Mouse (Mus musculus) small intestine, adult 2 months (tissue): ENCODE results near the gene Sept8.

Experiments used
- CTCF ChIP-seq: fragments of 200-500 bp; IDR thresholded peaks from 2 replicates; pipeline ENCODE4 v1.5.1; 2012; ENCODE audit warnings: low read depth, mild to moderate bottlenecking, control low read depth, inconsistent platforms, low read length, moderate library complexity, mixed read lengths; ENCODE audit not compliant: insufficient replicate concordance, insufficient read length; ENCODE audit errors: extremely low read depth
- POLR2A ChIP-seq: fragments of 200-500 bp; IDR thresholded peaks from 2 replicates; pipeline ENCODE4 v1.6.1; 2012; ENCODE audit warnings: low read depth, mild to moderate bottlenecking, control low read depth, inconsistent platforms, low read length, moderate library complexity

- TF ChIP-seq CTCF = no peak
- no peak for TF ChIP-seq POLR2A
These were observed 42.9 kb downstream of the Sept8 start for GRCm38 (mm10) chr11:53561986-53562385.
